Mouse (Mus musculus): ENCODE data around the gene Bnc2. TPM values are rescaled to one million over a fixed set of nuclear protein-coding genes. Genes with fewer than 3 reads are reported as not detected.
A peak's percentile ranks its signal among the peaks of the same experiment; 100 is the strongest.

The Bnc2 gene
- total and polyA plus RNA-seq, 2 experiments from 2014 or later: 0.93 to 4.3 TPM

GRCm38 (mm10) chr4:84357382-84357781 lies 317.7 kb downstream of the Bnc2 start:
- Histone ChIP-seq H3K27ac (ENCODE audit: low read depth) (no peak overlapping the region), H3K9me3 (replicated peaks; ENCODE audit: control insufficient read depth, low read length) (no peaks in the 10 kb centered on the region), H3K9ac (replicated peaks; ENCODE audit: low read depth, low read length) (no peak overlapping the region), H3K27me3 (ENCODE audit: control insufficient read depth, insufficient read depth, low read length) (no peaks in the 10 kb centered on the region), H3K4me3 (ENCODE audit: low read depth, low read length) (no peak overlapping the region), H3K36me3 (replicated peaks; ENCODE audit: control insufficient read depth, insufficient read depth, low read length) (no peaks in the 10 kb centered on the region), H3K4me2 (ENCODE audit: low read depth, low read length) (no peak overlapping the region), H3K4me1 (ENCODE audit: control insufficient read depth, insufficient read depth) (no peaks in the 10 kb centered on the region)
- 81% methylated on average over 1 of the region's 1 CpGs for WGBS
- TF ChIP-seq EP300 (IDR thresholded peaks at IDR 0.05; ENCODE audit: low read depth) (no peak), CTCF (IDR thresholded peaks at IDR 0.05; ENCODE audit: low read depth) (no peak)
- ATAC-seq (ENCODE audit: insufficient read depth, low read depth) (no peak), DNase-seq (ENCODE audit: low spot score) (no peak)

- H3K4me3 ChIP-seq (ENCODE audit: low read depth, low read length): no peak overlapping the region
- H3K36me3 ChIP-seq (replicated peaks; ENCODE audit: control insufficient read depth, insufficient read depth, low read length): no peaks in the 10 kb centered on the region
- H3K9ac ChIP-seq (replicated peaks; ENCODE audit: low read depth, low read length): no peak overlapping the region
- no peaks in the 10 kb centered on the region for H3K9me3 ChIP-seq (replicated peaks; ENCODE audit: control insufficient read depth, low read length)
- H3K27ac ChIP-seq (ENCODE audit: low read depth): no peak overlapping the region
- TF ChIP-seq EP300 (IDR thresholded peaks at IDR 0.05; ENCODE audit: low read depth) (no peak), CTCF (IDR thresholded peaks at IDR 0.05; ENCODE audit: low read depth) (no peak)
- H3K27me3 ChIP-seq (ENCODE audit: control insufficient read depth, insufficient read depth, low read length): no peaks in the 10 kb centered on the region
- no peaks in the 10 kb centered on the region for H3K4me1 ChIP-seq (ENCODE audit: control insufficient read depth, insufficient read depth)
- H3K4me2 ChIP-seq (ENCODE audit: low read depth, low read length): no peak overlapping the region
- 35% methylated on average over 8 of the region's 8 CpGs for WGBS
- DNase-seq (ENCODE audit: low spot score): no peak
- ATAC-seq (ENCODE audit: insufficient read depth, low read depth): no peak
These were observed 318.5 kb downstream of the Bnc2 start for GRCm38 (mm10) chr4:84356468-84357153.

GRCm38 (mm10) chr4:84352656-84353055 lies 322.4 kb downstream of the Bnc2 start:
- Histone ChIP-seq H3K4me2 (ENCODE audit: low read depth, low read length) (no peak overlapping the region), H3K4me3 (ENCODE audit: low read depth, low read length) (no peak overlapping the region), H3K27me3 (ENCODE audit: control insufficient read depth, insufficient read depth, low read length) (no peaks in the 10 kb centered on the region), H3K36me3 (replicated peaks; ENCODE audit: control insufficient read depth, insufficient read depth, low read length) (no peaks in the 10 kb centered on the region), H3K9me3 (replicated peaks; ENCODE audit: control insufficient read depth, low read length) (no peaks in the 10 kb centered on the region), H3K27ac (ENCODE audit: low read depth) (no peak overlapping the region), H3K9ac (replicated peaks; ENCODE audit: low read depth, low read length) (no peak overlapping the region), H3K4me1 (ENCODE audit: control insufficient read depth, insufficient read depth) (no peaks in the 10 kb centered on the region)
- 32% methylated on average over 2 of the region's 2 CpGs for WGBS
- no peak for ATAC-seq (ENCODE audit: insufficient read depth, low read depth)
- no peak for DNase-seq (ENCODE audit: low spot score)
- TF ChIP-seq CTCF (IDR thresholded peaks at IDR 0.05; ENCODE audit: low read depth): no peak
- TF ChIP-seq EP300 (IDR thresholded peaks at IDR 0.05; ENCODE audit: low read depth): no peak

GRCm38 (mm10) chr4:84349536-84349935 lies 325.5 kb downstream of the Bnc2 start:
- Histone ChIP-seq H3K4me1 (ENCODE audit: control insufficient read depth, insufficient read depth) (no peaks in the 10 kb centered on the region), H3K4me3 (ENCODE audit: low read depth, low read length) (no peak overlapping the region), H3K9ac (replicated peaks; ENCODE audit: low read depth, low read length) (no peak overlapping the region), H3K36me3 (replicated peaks; ENCODE audit: control insufficient read depth, insufficient read depth, low read length) (no peaks in the 10 kb centered on the region), H3K4me2 (ENCODE audit: low read depth, low read length) (no peak overlapping the region), H3K27ac (ENCODE audit: low read depth) (no peak overlapping the region), H3K27me3 (ENCODE audit: control insufficient read depth, insufficient read depth, low read length) (no peaks in the 10 kb centered on the region), H3K9me3 (replicated peaks; ENCODE audit: control insufficient read depth, low read length) (no peaks in the 10 kb centered on the region)
- DNase-seq (ENCODE audit: low spot score): no peak
- 34% methylated on average over 5 of the region's 5 CpGs for WGBS
- no peak for ATAC-seq (ENCODE audit: insufficient read depth, low read depth)
- TF ChIP-seq EP300 (IDR thresholded peaks at IDR 0.05; ENCODE audit: low read depth): no peak

GRCm38 (mm10) chr4:84339172-84339571 lies 335.9 kb downstream of the Bnc2 start:
- no peak for DNase-seq (ENCODE audit: low spot score)
- Histone ChIP-seq H3K4me2 (ENCODE audit: low read depth, low read length) (no peak overlapping the region), H3K4me3 (ENCODE audit: low read depth, low read length) (no peak overlapping the region), H3K27ac (ENCODE audit: low read depth) (no peak overlapping the region), H3K27me3 (ENCODE audit: control insufficient read depth, insufficient read depth, low read length) (no peaks in the 10 kb centered on the region), H3K9ac (replicated peaks; ENCODE audit: low read depth, low read length) (no peak overlapping the region), H3K4me1 (ENCODE audit: control insufficient read depth, insufficient read depth) (no peaks in the 10 kb centered on the region), H3K9me3 (replicated peaks; ENCODE audit: control insufficient read depth, low read length) (no peaks in the 10 kb centered on the region), H3K36me3 (replicated peaks; ENCODE audit: control insufficient read depth, insufficient read depth, low read length) (no peaks in the 10 kb centered on the region)
- WGBS: 67% methylated on average over 4 of the region's 4 CpGs
- TF ChIP-seq EP300 (IDR thresholded peaks at IDR 0.05; ENCODE audit: low read depth) (no peak), CTCF (IDR thresholded peaks at IDR 0.05; ENCODE audit: low read depth) (no peak)
- ATAC-seq (ENCODE audit: insufficient read depth, low read depth): no peak

- WGBS: 54% methylated on average over 9 of the region's 9 CpGs
- H3K36me3 ChIP-seq (replicated peaks; ENCODE audit: control insufficient read depth, insufficient read depth, low read length): no peaks in the 10 kb centered on the region
- peak; percentile 75 for ATAC-seq (ENCODE audit: insufficient read depth, low read depth)
- H3K27me3 ChIP-seq (ENCODE audit: control insufficient read depth, insufficient read depth, low read length): no peaks in the 10 kb centered on the region
- H3K4me2 ChIP-seq (ENCODE audit: low read depth, low read length): no peak overlapping the region
- H3K9ac ChIP-seq (replicated peaks; ENCODE audit: low read depth, low read length): no peak overlapping the region
- no peak overlapping the region for H3K27ac ChIP-seq (ENCODE audit: low read depth)
- peaks cover 10% of the 10 kb centered on the region for H3K4me1 ChIP-seq (ENCODE audit: control insufficient read depth, insufficient read depth)
- TF ChIP-seq CTCF (IDR thresholded peaks at IDR 0.05; ENCODE audit: low read depth) (no peak), EP300 (IDR thresholded peaks at IDR 0.05; ENCODE audit: low read depth) (no peak)
- no peak overlapping the region for H3K4me3 ChIP-seq (ENCODE audit: low read depth, low read length)
- no peaks in the 10 kb centered on the region for H3K9me3 ChIP-seq (replicated peaks; ENCODE audit: control insufficient read depth, low read length)
- peak; percentile 11 for DNase-seq (ENCODE audit: low spot score)
These were observed 343.1 kb downstream of the Bnc2 start for GRCm38 (mm10) chr4:84331995-84332394.
